Comparison of ENCODE assay signal across 8 mouse cellular contexts in genomic region chr2:22774181-22774751, GRCm38 (mm10). TPM values are rescaled to one million over a fixed set of nuclear protein-coding genes. Genes with fewer than 3 reads are reported as not detected.
DNase-seq lines count a peak whose midpoint lies in the region; ATAC-seq lines count a peak whose summit lies in the region.

No protein-coding gene starts in this region.

- 0 out of 2 replicates have a peak, but pooled peaks cover 3% of the 10 kb centered on the region for H3K27me3 ChIP-seq in intestine, embryonic 16.5 days (replicated peaks; ENCODE audit: control insufficient read depth, insufficient read depth, low read length)

- H3K4me3 ChIP-seq in intestine, embryonic 16.5 days (ENCODE audit: low read length), result peak overlapping the region; percentile 44

- intact Hi-C loops in left cerebral cortex, postnatal 36 days (cut with DNase I), result no loop called here

- peak; percentile 91 for ATAC-seq in intestine, embryonic 16.5 days

- no peaks in the 10 kb centered on the region for H3K36me3 ChIP-seq in intestine, embryonic 16.5 days (ENCODE audit: control insufficient read depth, insufficient read depth, low read length)

- peaks cover 4% of the 10 kb centered on the region for H3K4me1 ChIP-seq in intestine, embryonic 16.5 days (ENCODE audit: control insufficient read depth, insufficient read depth, low read length)

- WGBS in intestine, embryonic 16.5 days, result 1% methylated on average over 28 of the region's 28 CpGs

- H3K9ac ChIP-seq in intestine, embryonic 16.5 days (ENCODE audit: low read depth, low read length), result peak overlapping the region; percentile 62

- DNase-seq in R1 (ENCODE audit: low read depth, low spot score), result peak; percentile 36
- peak; percentile 69 for DNase-seq in embryo, embryonic 11 days
- peak; percentile 57 to 75 for DNase-seq in gastrocnemius, postnatal 4 days (ENCODE audit: low spot score in 2 of 2)
- peak; percentile 58 to 61 for DNase-seq in left cerebral cortex, postnatal 36 days (ENCODE audit: low spot score in 2 of 2)
- DNase-seq in mesoderm, embryonic 11.5 days (ENCODE audit: low read depth, low spot score), result peak; percentile 34
- DNase-seq in right cerebral cortex, postnatal 25 days, result peak; percentile 71
- no peak for DNase-seq in c-Kit-positive CD71-positive TER-119-positive erythroid progenitor cells, embryonic 14.5 days (ENCODE audit: low spot score)

- no peaks in the 10 kb centered on the region for H3K9me3 ChIP-seq in intestine, embryonic 16.5 days (ENCODE audit: control insufficient read depth, low read length)

- H3K27ac ChIP-seq in intestine, embryonic 16.5 days (ENCODE audit: low read length), result no peak overlapping the region; the same call in 1 of the 2 replicates

- H3K4me2 ChIP-seq in intestine, embryonic 16.5 days (ENCODE audit: low read depth, low read length), result peak overlapping the region; percentile 75

RNA-seq across cellular contexts. Expression of gene Apbb1ip, which starts 0.4 kb away (rescaled TPM):
- 1 to 10 TPM; 6.7 to 7.3 TPM for total RNA-seq in gastrocnemius, postnatal 4 days (2021)
- 1.3 and 1.5 TPM in 2 replicates for polyA plus RNA-seq in intestine, embryonic 16.5 days (2015; fragmentation: Nextera tagmentation; extraction: Ambion mirVana)
- total RNA-seq in left cerebral cortex, postnatal 36 days (2021), result 1 to 10 TPM; 5.8 to 5.9 TPM
